Mouse (Mus musculus) thymus, adult 2 months (tissue): ENCODE results near the gene Zfhx3.

Experiments used
- CTCF ChIP-seq: fragments of 200-500 bp; IDR thresholded peaks from 2 replicates; pipeline ENCODE4 v1.5.1; 2012; ENCODE audit warnings: mild to moderate bottlenecking, control low read depth, low read length, moderate library complexity, borderline replicate concordance; ENCODE audit not compliant: control insufficient read depth, poor library complexity, insufficient read depth; ENCODE audit errors: extremely low read depth
- POLR2A ChIP-seq: fragments of 200-500 bp; IDR thresholded peaks from 2 replicates; pipeline ENCODE4 v1.6.1; 2012; ENCODE audit warnings: mild to moderate bottlenecking, low read length, control low read depth, moderate library complexity; ENCODE audit not compliant: control insufficient read depth, poor library complexity, insufficient read depth; ENCODE audit errors: extremely low read depth

- TF ChIP-seq POLR2A (no peak), CTCF (no peak)
Observed at GRCm38 (mm10) chr8:108697589-108697988, 755.1 kb downstream of the Zfhx3 start.
